Mouse (Mus musculus): ENCODE measurements at regions not wholly inside any gene's neighbourhood (a gene's known extent, or its start where the extent isn't known, plus 50 kb on each side); places are given as distances from the start of the nearest gene placed in this dataset.
A peak's percentile ranks its signal among the peaks of the same experiment; 100 is the strongest.

- peaks cover 8% of the 10 kb centered on the region; the same call in 1 of the 2 replicates for H3K9me3 ChIP-seq
- no peaks in the 10 kb centered on the region for H3K4me1 ChIP-seq
- H3K27ac ChIP-seq: no peak overlapping the region
- H3K9ac ChIP-seq: no peak overlapping the region
- no peaks in the 10 kb centered on the region for H3K27me3 ChIP-seq
- no peak overlapping the region for H3K4me3 ChIP-seq (replicated peaks)
- no peak for ATAC-seq (ENCODE audit: low FRiP score)
- no peak overlapping the region for H3K4me2 ChIP-seq
- WGBS: 87% methylated on average over 5 of the region's 5 CpGs
- H3K36me3 ChIP-seq (replicated peaks): no peaks in the 10 kb centered on the region
These were observed 198.4 kb downstream of the Ajap1 start for GRCm38 (mm10) chr4:153284209-153284608.

- no peak overlapping the region for H3K27ac ChIP-seq
- ATAC-seq (ENCODE audit: low FRiP score): no peak
- H3K36me3 ChIP-seq (replicated peaks): no peaks in the 10 kb centered on the region
- 0 out of 2 replicates have a peak, but pooled peaks cover 3% of the 10 kb centered on the region for H3K27me3 ChIP-seq
- H3K4me2 ChIP-seq: no peak overlapping the region
- no peak overlapping the region for H3K4me3 ChIP-seq (replicated peaks)
- H3K9ac ChIP-seq: no peak overlapping the region
- no peaks in the 10 kb centered on the region for H3K9me3 ChIP-seq
- 89% methylated on average over 5 of the region's 5 CpGs for WGBS
- peaks cover 5% of the 10 kb centered on the region; the same call in 1 of the 2 replicates for H3K4me1 ChIP-seq
These were observed 206.0 kb downstream of the Ajap1 start for GRCm38 (mm10) chr4:153276571-153276970.

- no peak overlapping the region for H3K4me3 ChIP-seq (replicated peaks)
- H3K36me3 ChIP-seq (replicated peaks): no peaks in the 10 kb centered on the region
- 8% methylated on average over 5 of the region's 5 CpGs for WGBS
- ATAC-seq (ENCODE audit: low FRiP score): no peak
- H3K27ac ChIP-seq: no peak overlapping the region
- H3K27me3 ChIP-seq: peaks cover 8% of the 10 kb centered on the region
- H3K9ac ChIP-seq: no peak overlapping the region
- H3K4me2 ChIP-seq: no peak overlapping the region
- H3K9me3 ChIP-seq: no peaks in the 10 kb centered on the region
- H3K4me1 ChIP-seq: peaks cover 20% of the 10 kb centered on the region
These were observed 211.2 kb downstream of the Ajap1 start for GRCm38 (mm10) chr4:153271376-153271775.

- H3K27ac ChIP-seq: no peak overlapping the region
- H3K9me3 ChIP-seq: 0 out of 2 replicates have a peak, but pooled peaks cover 12% of the 10 kb centered on the region
- no peaks in the 10 kb centered on the region for H3K36me3 ChIP-seq (replicated peaks)
- ATAC-seq (ENCODE audit: low FRiP score): no peak
- no peak overlapping the region for H3K4me3 ChIP-seq (replicated peaks)
- no peak overlapping the region for H3K9ac ChIP-seq
- peaks cover 3% of the 10 kb centered on the region; the same call in 1 of the 2 replicates for H3K4me1 ChIP-seq
- no peaks in the 10 kb centered on the region; the same call in 1 of the 2 replicates for H3K27me3 ChIP-seq
- 89% methylated on average over 15 of the region's 15 CpGs for WGBS
- H3K4me2 ChIP-seq: no peak overlapping the region
These were observed 219.3 kb downstream of the Ajap1 start for GRCm38 (mm10) chr4:153263216-153263805.

GRCm38 (mm10) chr4:153260941-153261557, 221.6 kb downstream of the Ajap1 start:
- ATAC-seq (ENCODE audit: low FRiP score): no peak
- H3K4me2 ChIP-seq: no peak overlapping the region
- H3K4me1 ChIP-seq: no peaks in the 10 kb centered on the region
- H3K36me3 ChIP-seq (replicated peaks): no peaks in the 10 kb centered on the region
- no peak overlapping the region for H3K4me3 ChIP-seq (replicated peaks)
- WGBS: 85% methylated on average over 14 of the region's 14 CpGs
- no peak overlapping the region for H3K27ac ChIP-seq
- H3K27me3 ChIP-seq: no peaks in the 10 kb centered on the region; the same call in 1 of the 2 replicates
- no peak overlapping the region for H3K9ac ChIP-seq
- 0 out of 2 replicates have a peak, but pooled peaks cover 12% of the 10 kb centered on the region for H3K9me3 ChIP-seq

GRCm38 (mm10) chr4:153251943-153252342, 230.7 kb downstream of the Ajap1 start:
- no peaks in the 10 kb centered on the region for H3K9me3 ChIP-seq
- peaks cover 9% of the 10 kb centered on the region; the same call in 1 of the 2 replicates for H3K4me1 ChIP-seq
- WGBS: 55% methylated on average over 3 of the region's 3 CpGs
- H3K27ac ChIP-seq: no peak overlapping the region
- ATAC-seq (ENCODE audit: low FRiP score): no peak
- no peak overlapping the region for H3K4me3 ChIP-seq (replicated peaks)
- H3K9ac ChIP-seq: no peak overlapping the region
- H3K36me3 ChIP-seq (replicated peaks): no peaks in the 10 kb centered on the region
- H3K27me3 ChIP-seq: no peaks in the 10 kb centered on the region
- H3K4me2 ChIP-seq: no peak overlapping the region

GRCm38 (mm10) chr4:153251311-153251710, 231.3 kb downstream of the Ajap1 start:
- Histone ChIP-seq H3K36me3 (replicated peaks) (no peaks in the 10 kb centered on the region), H3K4me1 (peaks cover 9% of the 10 kb centered on the region; the same call in 1 of the 2 replicates), H3K27ac (no peak overlapping the region), H3K9me3 (no peaks in the 10 kb centered on the region), H3K9ac (no peak overlapping the region), H3K4me2 (no peak overlapping the region), H3K27me3 (no peaks in the 10 kb centered on the region), H3K4me3 (replicated peaks) (no peak overlapping the region)
- WGBS: 52% methylated on average over 8 of the region's 8 CpGs
- no peak for ATAC-seq (ENCODE audit: low FRiP score)

GRCm38 (mm10) chr4:153236680-153237079, 245.9 kb downstream of the Ajap1 start:
- 12% methylated on average over 12 of the region's 12 CpGs for WGBS
- H3K4me2 ChIP-seq: peak overlapping the region; percentile 27; the same call in 1 of the 2 replicates
- ATAC-seq (ENCODE audit: low FRiP score): peak; percentile 57; the same call in 1 of the 2 replicates
- 0 out of 2 replicates have a peak, but pooled peaks cover 3% of the 10 kb centered on the region for H3K9me3 ChIP-seq
- H3K27me3 ChIP-seq: peaks cover 29% of the 10 kb centered on the region; the same call in 1 of the 2 replicates
- no peaks in the 10 kb centered on the region for H3K36me3 ChIP-seq (replicated peaks)
- no peak overlapping the region for H3K9ac ChIP-seq
- H3K4me1 ChIP-seq: peaks cover 7% of the 10 kb centered on the region
- H3K27ac ChIP-seq: no peak overlapping the region
- H3K4me3 ChIP-seq (replicated peaks): no peak overlapping the region

- Histone ChIP-seq H3K36me3 (replicated peaks) (no peaks in the 10 kb centered on the region), H3K4me2 (no peak overlapping the region), H3K27me3 (peaks cover 57% of the 10 kb centered on the region), H3K4me3 (replicated peaks) (no peak overlapping the region), H3K4me1 (peaks cover 7% of the 10 kb centered on the region), H3K9me3 (0 out of 2 replicates have a peak, but pooled peaks cover 3% of the 10 kb centered on the region), H3K9ac (no peak overlapping the region), H3K27ac (no peak overlapping the region)
- 69% methylated on average over 5 of the region's 5 CpGs for WGBS
- no peak for ATAC-seq (ENCODE audit: low FRiP score)
These were observed 248.8 kb downstream of the Ajap1 start for GRCm38 (mm10) chr4:153233762-153234161.

GRCm38 (mm10) chr4:153229221-153229620, 253.4 kb downstream of the Ajap1 start:
- peaks cover 60% of the 10 kb centered on the region for H3K27me3 ChIP-seq
- H3K27ac ChIP-seq: no peak overlapping the region
- no peak for ATAC-seq (ENCODE audit: low FRiP score)
- no peaks in the 10 kb centered on the region for H3K36me3 ChIP-seq (replicated peaks)
- H3K4me3 ChIP-seq (replicated peaks): no peak overlapping the region
- H3K4me1 ChIP-seq: peaks cover 10% of the 10 kb centered on the region
- 68% methylated on average over 5 of the region's 5 CpGs for WGBS
- H3K9me3 ChIP-seq: 0 out of 2 replicates have a peak, but pooled peaks cover 3% of the 10 kb centered on the region
- no peak overlapping the region for H3K9ac ChIP-seq
- H3K4me2 ChIP-seq: no peak overlapping the region

- ATAC-seq (ENCODE audit: low FRiP score): no peak
- Histone ChIP-seq H3K4me1 (peaks cover 10% of the 10 kb centered on the region), H3K9me3 (no peaks in the 10 kb centered on the region), H3K9ac (no peak overlapping the region), H3K4me3 (replicated peaks) (no peak overlapping the region), H3K27ac (no peak overlapping the region), H3K36me3 (replicated peaks) (no peaks in the 10 kb centered on the region), H3K4me2 (no peak overlapping the region), H3K27me3 (peaks cover 66% of the 10 kb centered on the region)
- WGBS: 91% methylated on average over 13 of the region's 13 CpGs
These were observed 254.8 kb downstream of the Ajap1 start for GRCm38 (mm10) chr4:153227680-153228420.

- ATAC-seq (ENCODE audit: low FRiP score): peak; percentile 92
- H3K27me3 ChIP-seq: peaks cover 72% of the 10 kb centered on the region
- 2% methylated on average over 6 of the region's 6 CpGs for WGBS
These were observed 257.9 kb downstream of the Ajap1 start for GRCm38 (mm10) chr4:153224618-153225177.

More at GRCm38 (mm10) chr4:153224618-153225177, 257.9 kb downstream of the Ajap1 start:
- peak overlapping the region; percentile 13; the same call in 1 of the 2 replicates for H3K4me2 ChIP-seq
- H3K4me1 ChIP-seq: peaks cover 15% of the 10 kb centered on the region
- no peak overlapping the region for H3K27ac ChIP-seq
- H3K9me3 ChIP-seq: no peaks in the 10 kb centered on the region
- H3K4me3 ChIP-seq (replicated peaks): no peak overlapping the region
- H3K9ac ChIP-seq: no peak overlapping the region
- H3K36me3 ChIP-seq (replicated peaks): no peaks in the 10 kb centered on the region
